ENCODE assay signal across 8 mouse cellular contexts in the genomic region with DNA sequence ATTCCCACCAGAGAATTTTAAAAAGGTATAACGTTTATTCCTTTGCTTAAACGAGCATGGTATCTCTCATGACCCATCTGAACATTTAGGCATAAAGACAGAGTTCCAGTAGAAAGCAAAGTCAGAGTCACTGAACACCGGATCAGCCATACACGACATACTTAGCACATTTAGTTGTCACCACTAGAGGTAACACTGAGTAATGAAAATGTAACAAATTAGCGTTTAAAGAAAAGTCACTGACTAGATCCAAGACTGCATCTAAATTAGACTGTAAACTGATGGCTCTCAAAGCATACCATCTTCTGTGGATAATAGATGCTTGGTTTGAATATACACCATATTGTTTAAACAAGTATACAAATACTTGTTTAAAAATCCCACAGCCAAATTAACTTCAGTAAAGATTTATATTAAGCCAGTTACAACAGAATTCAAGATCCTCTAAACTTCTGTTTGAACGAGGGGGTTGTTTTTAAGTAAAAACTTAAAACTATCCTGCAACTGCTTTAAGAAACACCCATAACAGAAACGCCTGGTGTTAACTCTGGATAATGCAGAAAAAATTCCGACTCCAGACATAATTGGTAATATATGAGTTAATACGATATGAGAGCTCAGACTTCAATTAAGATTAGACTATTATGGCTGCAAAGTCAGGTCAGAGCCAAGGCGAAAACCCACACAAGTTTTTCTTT. TPM values are rescaled to one million over a fixed set of nuclear protein-coding genes. Genes with fewer than 3 reads are reported as not detected.
DNase-seq lines count a peak whose midpoint lies in the region; ATAC-seq and TF ChIP-seq lines count a peak whose summit lies in the region.

No protein-coding gene starts in this region.

- H3K9ac ChIP-seq in heart, postnatal 0 days (replicated peaks; ENCODE audit: low read depth, low read length): peak overlapping the region; percentile 76

- no peaks in the 10 kb centered on the region for H3K27me3 ChIP-seq in heart, postnatal 0 days (ENCODE audit: control insufficient read depth, insufficient read depth, low read length)
- no peaks in the 10 kb centered on the region for H3K27me3 ChIP-seq in midbrain, embryonic 10.5 days (ENCODE audit: low read depth, poor library complexity, severe bottlenecking)

- H3K27ac ChIP-seq in left cerebral cortex, adult 2 months: no peak overlapping the region
- peak overlapping the region; percentile 37; the same call in 1 of the 2 replicates for H3K27ac ChIP-seq in bone marrow macrophage, adult 2 months (ENCODE audit: insufficient read depth, low read depth, low read length)
- H3K27ac ChIP-seq in heart, postnatal 0 days (ENCODE audit: low read depth): peak overlapping the region; percentile 89
- H3K27ac ChIP-seq in midbrain, embryonic 10.5 days (replicated peaks): peak overlapping the region; percentile 94; the same call in 1 of the 2 replicates

- TF ChIP-seq CTCF in left cerebral cortex, adult 2 months (IDR thresholded peaks at IDR 0.05): peak; percentile 31
- TF ChIP-seq CTCF in bone marrow macrophage, adult 2 months (IDR thresholded peaks at IDR 0.05; ENCODE audit: low read depth, low read length): no peak
- TF ChIP-seq CTCF in heart, postnatal 0 days (IDR thresholded peaks at IDR 0.05; ENCODE audit: low read depth): peak; percentile 48

- ATAC-seq in heart, postnatal 0 days (ENCODE audit: insufficient read depth, low read depth): no peak

- WGBS in heart, postnatal 0 days: 9% methylated on average over 10 of the region's 10 CpGs
- whole genome bisulfite sequencing in midbrain, embryonic 10.5 days: 45% methylated on average over 10 of the region's 10 CpGs

- peaks cover 4% of the 10 kb centered on the region; the same call in 1 of the 2 replicates for H3K4me1 ChIP-seq in bone marrow macrophage, adult 2 months (ENCODE audit: control insufficient read depth, insufficient read depth, low read length)
- H3K4me1 ChIP-seq in heart, postnatal 0 days (ENCODE audit: control insufficient read depth, insufficient read depth): peaks cover 3% of the 10 kb centered on the region; the same call in 1 of the 2 replicates
- peaks cover 21% of the 10 kb centered on the region for H3K4me1 ChIP-seq in midbrain, embryonic 10.5 days

- H3K36me3 ChIP-seq in heart, postnatal 0 days (replicated peaks; ENCODE audit: control insufficient read depth, insufficient read depth, low read length): peaks cover 18% of the 10 kb centered on the region
- H3K36me3 ChIP-seq in midbrain, embryonic 10.5 days: peaks cover 21% of the 10 kb centered on the region

- no peak for DNase-seq in left cerebral cortex, adult 2 months (ENCODE audit: extremely low spot score in 1 of 2, low spot score in 2 of 2)
- DNase-seq in left cerebral cortex, adult 18-20 months (ENCODE audit: low spot score in 2 of 2): no peak
- peak; percentile 34 for DNase-seq in heart, postnatal 0 days (ENCODE audit: low spot score)
- DNase-seq in midbrain, embryonic 10.5 days (ENCODE audit: low spot score): no peak
- DNase-seq in ovary, postnatal 36 days (ENCODE audit: low spot score): no peak
- no peak for DNase-seq in adrenal gland, postnatal 36 days
- DNase-seq in right cerebral cortex, postnatal 14 days: no peak

- no peak for TF ChIP-seq POLR2A in bone marrow macrophage, adult 2 months (IDR thresholded peaks at IDR 0.05; ENCODE audit: borderline replicate concordance, low read depth, low read length)

- peak overlapping the region; percentile 56 for H3K4me3 ChIP-seq in left cerebral cortex, adult 2 months
- H3K4me3 ChIP-seq in bone marrow macrophage, adult 2 months (ENCODE audit: insufficient read depth, low read length): peak overlapping the region; percentile 85
- H3K4me3 ChIP-seq in heart, postnatal 0 days (ENCODE audit: low read depth, low read length): peak overlapping the region; percentile 65
- H3K4me3 ChIP-seq in midbrain, embryonic 10.5 days: peak overlapping the region; percentile 77

- H3K4me2 ChIP-seq in heart, postnatal 0 days (ENCODE audit: low read depth, low read length): peak overlapping the region; percentile 74

- no peaks in the 10 kb centered on the region for H3K9me3 ChIP-seq in heart, postnatal 0 days (replicated peaks; ENCODE audit: control insufficient read depth, low read length)
- H3K9me3 ChIP-seq in midbrain, embryonic 10.5 days (replicated peaks): no peaks in the 10 kb centered on the region; the same call in 1 of the 2 replicates

- TF ChIP-seq EP300 in heart, postnatal 0 days (IDR thresholded peaks at IDR 0.05; ENCODE audit: low read depth): no peak

- intact Hi-C loops in left cerebral cortex, adult 2 months (cut with DNase I): no loop called here

RNA-seq across cellular contexts. Expression of a gene that starts 1.2 kb away (rescaled TPM):
- total RNA-seq in left cerebral cortex, adult 2 months (2021): 1 to 10 TPM in 1 of 2 experiments, under 1 TPM in 1; 0.87 to 1.3 TPM
- total RNA-seq in left cerebral cortex, adult 18-20 months (2021): 1 to 10 TPM; 1.2 to 1.5 TPM
- polyA plus RNA-seq in bone marrow macrophage, adult 2 months (2012; ENCODE audit: insufficient read depth, insufficient read length, missing spikeins): 10.0 and 12.1 TPM in 2 replicates
- total RNA-seq in heart, postnatal 0 days (2014; rRNA removed; ENCODE audit: low replicate concordance): 11.9 and 20.8 TPM in 2 replicates
- polyA plus RNA-seq in heart, postnatal 0 days (2015; fragmentation: Nextera tagmentation; extraction: Ambion mirVana): 12.0 and 12.8 TPM in 2 replicates
- 26.5 and 28.1 TPM in 2 replicates for polyA plus RNA-seq in midbrain, embryonic 10.5 days (2016; fragmentation: Nextera tagmentation; extraction: Ambion mirVana)
- total RNA-seq in adrenal gland, postnatal 36 days (2021): 1 to 10 TPM; 2.1 to 4.0 TPM

RNA-seq across cellular contexts. Expression of a gene that starts 1.7 kb away (rescaled TPM):
- total RNA-seq in left cerebral cortex, adult 2 months (2021): 10 to 100 TPM; 26.1 to 26.7 TPM
- total RNA-seq in left cerebral cortex, adult 18-20 months (2021): 10 to 100 TPM; 22.2 to 24.7 TPM
- polyA plus RNA-seq in bone marrow macrophage, adult 2 months (2012; ENCODE audit: insufficient read depth, insufficient read length, missing spikeins): 25.5 and 28.4 TPM in 2 replicates
- total RNA-seq in heart, postnatal 0 days (2014; rRNA removed; ENCODE audit: low replicate concordance): 146 and 288 TPM in 2 replicates
- polyA plus RNA-seq in heart, postnatal 0 days (2015; fragmentation: Nextera tagmentation; extraction: Ambion mirVana): 518 and 530 TPM in 2 replicates
- polyA plus RNA-seq in midbrain, embryonic 10.5 days (2016; fragmentation: Nextera tagmentation; extraction: Ambion mirVana): 47.1 and 55.5 TPM in 2 replicates
- 100 to 1,000 TPM; 175 to 219 TPM for total RNA-seq in adrenal gland, postnatal 36 days (2021)

RNA-seq across cellular contexts. Expression of a gene that starts 36.5 kb away (rescaled TPM):
- total RNA-seq in left cerebral cortex, adult 2 months (2021): 10 to 100 TPM; 67.2 to 73.7 TPM
- 10 to 100 TPM; 68.9 to 69.1 TPM for total RNA-seq in left cerebral cortex, adult 18-20 months (2021)
- 34.9 and 45.8 TPM in 2 replicates for polyA plus RNA-seq in bone marrow macrophage, adult 2 months (2012; ENCODE audit: insufficient read depth, insufficient read length, missing spikeins)
- 27.6 and 28.5 TPM in 2 replicates for total RNA-seq in heart, postnatal 0 days (2014; rRNA removed; ENCODE audit: low replicate concordance)
- polyA plus RNA-seq in heart, postnatal 0 days (2015; fragmentation: Nextera tagmentation; extraction: Ambion mirVana): 52.0 and 53.6 TPM in 2 replicates
- polyA plus RNA-seq in midbrain, embryonic 10.5 days (2016; fragmentation: Nextera tagmentation; extraction: Ambion mirVana): 197 and 224 TPM in 2 replicates
- total RNA-seq in adrenal gland, postnatal 36 days (2021): 10 to 100 TPM; 48.7 to 71.2 TPM
